Mouse (Mus musculus) limb, embryonic 10.5 days (tissue): ENCODE results near the gene Pbx3. TPM values are rescaled to one million over a fixed set of nuclear protein-coding genes. Genes with fewer than 3 reads are reported as not detected.

Source experiments
- DNase-seq: peaks from one replicate; pipeline ENCODE4 v3.0.0-alpha.2; 2017; ENCODE audit warnings: low spot score
- H3K27ac ChIP-seq: fragments of 300-500 bp; sonication (generic); 2 replicates; pipeline ENCODE4 v1.5.1; 2016; ENCODE audit warnings: mild to moderate bottlenecking
- H3K27me3 ChIP-seq: fragments of 300-500 bp; sonication (generic); 2 replicates; pipeline ENCODE4 v1.6.1; 2016; ENCODE audit warnings: low read depth, mild to moderate bottlenecking; ENCODE audit not compliant: poor library complexity, severe bottlenecking
- H3K36me3 ChIP-seq: fragments of 300-500 bp; sonication (generic); 2 replicates; pipeline ENCODE4 v1.6.1; 2016; ENCODE audit warnings: mild to moderate bottlenecking, moderate library complexity
- H3K4me1 ChIP-seq: fragments of 300-500 bp; sonication (generic); 2 replicates; pipeline ENCODE4 v1.6.1; 2016
- H3K4me3 ChIP-seq: fragments of 300-500 bp; sonication (generic); 2 replicates; pipeline ENCODE4 v1.5.1; 2016; ENCODE audit warnings: mild to moderate bottlenecking, moderate library complexity
- H3K9me3 ChIP-seq: fragments of 300-500 bp; sonication (generic); replicated peaks from 2 replicates; pipeline ENCODE4 v1.6.1; 2016; ENCODE audit warnings: mild to moderate bottlenecking
- WGBS: fragments of 180-500 bp; shearing (Covaris S2); methylation state at CpG from one replicate; pipeline ENCODE4 v1.1.7; 2016; 5-methylcytosine and 5-hydroxymethylcytosine counted together
- polyA plus RNA-seq: library from polyadenylated mRNA; unstranded; fragments of >200 nt; fragmentation: Nextera tagmentation; extraction: Ambion mirVana; gene quantifications from 2 replicates; pipeline ENCODE4 v1.2.1, GENCODE M21; 2016

The Pbx3 gene
- polyA plus RNA-seq, result 30.0 and 31.9 TPM in 2 replicates

GRCm38 (mm10) chr2:34372305-34373301, at the start of gene Pbx3:
Gene Pbx3, minus strand, starts transcription at chr2:34373142.
- no peaks in the 10 kb centered on the region for H3K36me3 ChIP-seq
- H3K4me3 ChIP-seq, result peak within 1 kb of the TSS; percentile 92
- H3K27me3 ChIP-seq, result peaks cover 12% of the 10 kb centered on the region
- H3K4me1 ChIP-seq, result peaks cover 37% of the 10 kb centered on the region
- no peaks in the 10 kb centered on the region for H3K9me3 ChIP-seq
- WGBS, result 2% methylated on average over 91 of the region's 102 CpGs
- DNase-seq, result peak; percentile 97
- H3K27ac ChIP-seq, result peak within 1 kb of the TSS; percentile 99

GRCm38 (mm10) chr2:34420256-34420655, 47.3 kb upstream of the Pbx3 start:
- H3K4me3 ChIP-seq, result no peak overlapping the region
- H3K36me3 ChIP-seq, result no peaks in the 10 kb centered on the region
- no peak overlapping the region for H3K27ac ChIP-seq
- 57% methylated on average over 1 of the region's 1 CpGs for WGBS
- H3K9me3 ChIP-seq, result no peaks in the 10 kb centered on the region
- DNase-seq, result no peak
- no peaks in the 10 kb centered on the region for H3K4me1 ChIP-seq
- H3K27me3 ChIP-seq, result no peaks in the 10 kb centered on the region

- no peak overlapping the region for H3K4me3 ChIP-seq
- H3K4me1 ChIP-seq, result peaks cover 19% of the 10 kb centered on the region
- H3K36me3 ChIP-seq, result no peaks in the 10 kb centered on the region
- H3K27ac ChIP-seq, result no peak overlapping the region
- no peaks in the 10 kb centered on the region for H3K9me3 ChIP-seq
- 94% methylated on average over 5 of the region's 5 CpGs for WGBS
- H3K27me3 ChIP-seq, result no peaks in the 10 kb centered on the region
- DNase-seq, result no peak
Observed at GRCm38 (mm10) chr2:34409741-34410340, 36.9 kb upstream of the Pbx3 start.

- 95% methylated on average over 10 of the region's 10 CpGs for WGBS
- no peaks in the 10 kb centered on the region for H3K27me3 ChIP-seq
- peaks cover 19% of the 10 kb centered on the region for H3K4me1 ChIP-seq
- no peak overlapping the region for H3K4me3 ChIP-seq
- H3K27ac ChIP-seq, result no peak overlapping the region
- H3K36me3 ChIP-seq, result no peaks in the 10 kb centered on the region
- no peak for DNase-seq
- H3K9me3 ChIP-seq, result no peaks in the 10 kb centered on the region
Observed at GRCm38 (mm10) chr2:34408341-34408740, 35.4 kb upstream of the Pbx3 start.

- peak overlapping the region; percentile 94 for H3K4me3 ChIP-seq
- no peaks in the 10 kb centered on the region for H3K27me3 ChIP-seq
- no peaks in the 10 kb centered on the region for H3K36me3 ChIP-seq
- peaks cover 19% of the 10 kb centered on the region for H3K4me1 ChIP-seq
- 48% methylated on average over 7 of the region's 7 CpGs for WGBS
- DNase-seq, result no peak
- H3K27ac ChIP-seq, result no peak overlapping the region
- H3K9me3 ChIP-seq, result no peaks in the 10 kb centered on the region
Observed at GRCm38 (mm10) chr2:34407596-34407995, 34.7 kb upstream of the Pbx3 start.

- under 1% methylated on average over 68 of the region's 68 CpGs for WGBS
- no peaks in the 10 kb centered on the region for H3K27me3 ChIP-seq
- peaks cover 19% of the 10 kb centered on the region for H3K4me1 ChIP-seq
- peak within 1 kb of the TSS; percentile 88 for H3K27ac ChIP-seq
- peak; percentile 98 for DNase-seq
- H3K9me3 ChIP-seq, result no peaks in the 10 kb centered on the region
- H3K36me3 ChIP-seq, result no peaks in the 10 kb centered on the region
- H3K4me3 ChIP-seq, result peak within 1 kb of the TSS; percentile 94
Observed at GRCm38 (mm10) chr2:34406601-34407464, 33.9 kb upstream of the Pbx3 start, which contains the start of gene Mapkap1. Gene Mapkap1, plus strand, starts transcription at chr2:34406771.

GRCm38 (mm10) chr2:34399535-34399934, 26.6 kb upstream of the Pbx3 start:
- Histone ChIP-seq H3K4me3 (no peak overlapping the region), H3K27ac (no peak overlapping the region), H3K36me3 (no peaks in the 10 kb centered on the region), H3K4me1 (no peaks in the 10 kb centered on the region), H3K9me3 (no peaks in the 10 kb centered on the region), H3K27me3 (no peaks in the 10 kb centered on the region)
- DNase-seq, result no peak
- WGBS, result 61% methylated on average over 4 of the region's 4 CpGs

- Histone ChIP-seq H3K27me3 (peaks cover 4% of the 10 kb centered on the region; the same call in 1 of the 2 replicates), H3K27ac (no peak overlapping the region), H3K36me3 (no peaks in the 10 kb centered on the region), H3K9me3 (no peaks in the 10 kb centered on the region), H3K4me1 (peaks cover 2% of the 10 kb centered on the region), H3K4me3 (no peak overlapping the region)
- 93% methylated on average over 2 of the region's 2 CpGs for WGBS
- DNase-seq, result no peak
Observed at GRCm38 (mm10) chr2:34378930-34379329, 6.0 kb upstream of the Pbx3 start.

- DNase-seq, result no peak
Observed at GRCm38 (mm10) chr2:34374349-34374748, 1.4 kb upstream of the Pbx3 start.

GRCm38 (mm10) chr2:34373886-34374285, 944 bp upstream of the Pbx3 start:
- Histone ChIP-seq H3K9me3 (no peaks in the 10 kb centered on the region), H3K4me1 (peaks cover 25% of the 10 kb centered on the region), H3K27me3 (peaks cover 12% of the 10 kb centered on the region), H3K4me3 (peak overlapping the region; percentile 92), H3K36me3 (no peaks in the 10 kb centered on the region), H3K27ac (0 out of 2 replicates have a peak overlapping the region, but pooled peaks have one; percentile 99)
- 34% methylated on average over 3 of the region's 3 CpGs for WGBS
- no peak for DNase-seq

More at GRCm38 (mm10) chr2:34374349-34374748, 1.4 kb upstream of the Pbx3 start:
- no peak overlapping the region for H3K27ac ChIP-seq
- peaks cover 23% of the 10 kb centered on the region for H3K4me1 ChIP-seq
- no peaks in the 10 kb centered on the region for H3K9me3 ChIP-seq
- WGBS, result 60% methylated on average over 2 of the region's 2 CpGs
- peaks cover 9% of the 10 kb centered on the region for H3K27me3 ChIP-seq
- H3K4me3 ChIP-seq, result no peak overlapping the region
- H3K36me3 ChIP-seq, result no peaks in the 10 kb centered on the region

- peak overlapping the region; percentile 99 for H3K27ac ChIP-seq
- no peaks in the 10 kb centered on the region for H3K9me3 ChIP-seq
- DNase-seq, result peak; percentile 78
- no peaks in the 10 kb centered on the region for H3K36me3 ChIP-seq
- H3K4me1 ChIP-seq, result peaks cover 42% of the 10 kb centered on the region
- WGBS, result 2% methylated on average over 74 of the region's 118 CpGs
- peaks cover 12% of the 10 kb centered on the region for H3K27me3 ChIP-seq
- peak overlapping the region; percentile 92 for H3K4me3 ChIP-seq
Observed at GRCm38 (mm10) chr2:34371441-34372304, 1.3 kb downstream of the Pbx3 start.
